Mouse (Mus musculus) heart, adult 2 months (tissue): ENCODE measurements around the gene Pms1. TPM values are rescaled to one million over a fixed set of nuclear protein-coding genes. Genes with fewer than 3 reads are reported as not detected.
"Not testable (repeated sequence)": the region's sequence is repeated elsewhere in the genome, so short reads cannot be mapped to it uniquely, and the experiment has no call there.

ENCODE experiments used
- DNase-seq, 2 experiments: peaks; one replicate each; pipeline ENCODE4 v3.0.0; 2021
- H3K27ac ChIP-seq: fragments of 200-600 bp; 2 replicates; pipeline ENCODE4 v1.8.1; 2022
- H3K27me3 ChIP-seq: fragments of 200-500 bp; 2 replicates; pipeline ENCODE4 v1.6.1; 2012; ENCODE audit warnings: mild to moderate bottlenecking, low read length, inconsistent platforms, mixed read lengths; ENCODE audit not compliant: control insufficient read depth, insufficient read depth
- H3K36me3 ChIP-seq: fragments of 200-500 bp; 2 replicates; pipeline ENCODE4 v1.6.1; 2012; ENCODE audit warnings: low read length, inconsistent platforms; ENCODE audit not compliant: control insufficient read depth, insufficient read depth
- H3K4me1 ChIP-seq: fragments of 200-500 bp; 2 replicates; pipeline ENCODE4 v1.6.1; 2011; ENCODE audit warnings: low read length; ENCODE audit not compliant: control insufficient read depth, insufficient read depth
- H3K4me3 ChIP-seq: fragments of 200-600 bp; 2 replicates; pipeline ENCODE4 v1.8.1; 2022
- H3K79me2 ChIP-seq: fragments of 200-500 bp; replicated peaks from 2 replicates; pipeline ENCODE4 v1.6.1; 2012; ENCODE audit warnings: mild to moderate bottlenecking, inconsistent platforms, low read length, moderate library complexity, mixed read lengths; ENCODE audit not compliant: control insufficient read depth, insufficient read depth
- H3K9ac ChIP-seq: fragments of 200-500 bp; 2 replicates; pipeline ENCODE4 v1.6.1; 2012; ENCODE audit warnings: low read depth, mild to moderate bottlenecking, control low read depth, inconsistent platforms, low read length, mixed read lengths
- CTCF ChIP-seq: fragments of 200-600 bp; IDR thresholded peaks from 2 replicates; pipeline ENCODE4 v1.8.1; 2022; ENCODE audit warnings: antibody characterized with exemption, mild to moderate bottlenecking, moderate library complexity
- EP300 ChIP-seq: fragments of 200-500 bp; IDR thresholded peaks from 2 replicates; pipeline ENCODE4 v1.6.1; 2011; ENCODE audit warnings: low read depth, low read length, control low read depth; ENCODE audit not compliant: insufficient read depth
- POLR2A ChIP-seq: fragments of 200-500 bp; IDR thresholded peaks from 2 replicates; pipeline ENCODE4 v1.6.1; 2011; ENCODE audit warnings: mild to moderate bottlenecking, low read depth, low read length, control low read depth; ENCODE audit not compliant: insufficient read depth
- WGBS: fragments of 180-500 bp; shearing (Covaris S2); methylation state at CpG from one replicate; pipeline ENCODE4 v1.1.7; 2018; 5-methylcytosine and 5-hydroxymethylcytosine counted together
- intact Hi-C: fragments of 180-260 bp; cut with DNase I; formaldehyde crosslinking; loops from one replicate; pipeline ENCODE4 v1.15.1; 2025
- polyA plus RNA-seq: library from polyadenylated mRNA; depleted of rRNA; stranded (reverse); fragments of >200 nt; gene quantifications from 2 replicates; pipeline ENCODE4 v1.2.3, GENCODE M21; 2012
- total RNA-seq, 2 experiments: library from RNA; stranded (reverse); gene quantifications; 2 replicates each; pipeline ENCODE4 v1.2.3; 2021

Pms1 gene
- total and polyA plus RNA-seq, 3 experiments, result 2.0 to 13.8 (median 10.9) TPM

- no peak overlapping the region for H3K4me3 ChIP-seq
- H3K36me3 ChIP-seq, result no peaks in the 10 kb centered on the region
- no peaks in the 10 kb centered on the region for H3K27me3 ChIP-seq
- TF ChIP-seq EP300 (no peak), POLR2A (no peak), CTCF (peak; percentile 79)
- intact Hi-C loops, result loop anchor here (1.0 kb wide), 1 partner anchor 219 kb away; no protein-coding TSS in a partner anchor
- no peaks in the 10 kb centered on the region; the same call in 1 of the 2 replicates for H3K4me1 ChIP-seq
- H3K27ac ChIP-seq, result no peak overlapping the region
- H3K79me2 ChIP-seq, result no peaks in the 10 kb centered on the region
- DNase-seq, result peak; percentile 8 to 39
- no peak overlapping the region for H3K9ac ChIP-seq
Measured at GRCm38 (mm10) chr1:53272646-53273045, 24.2 kb downstream of the Pms1 start.

DNA sequence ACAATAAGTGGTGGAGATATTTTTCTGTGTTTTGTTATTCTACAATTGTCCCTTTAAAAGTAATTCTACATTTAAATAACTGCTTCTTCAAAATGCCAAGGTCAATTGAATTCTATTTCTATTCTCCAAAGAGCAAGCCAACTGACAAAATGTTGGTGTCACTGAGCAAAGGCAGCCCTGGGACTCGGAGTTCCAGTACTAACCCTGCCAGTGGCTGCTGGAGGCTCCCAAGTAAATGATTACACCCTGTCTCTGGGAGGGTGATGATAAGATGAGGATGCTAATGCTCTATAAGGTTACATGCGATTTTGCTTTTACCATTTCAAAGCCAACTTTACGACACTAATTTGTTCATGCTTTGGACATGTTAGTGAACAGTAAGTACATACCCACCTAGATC lies 26.9 kb downstream of the Pms1 start:
- H3K36me3 ChIP-seq, result no peaks in the 10 kb centered on the region
- no peaks in the 10 kb centered on the region for H3K27me3 ChIP-seq
- peak; percentile 17 to 41 for DNase-seq
- TF ChIP-seq EP300 (peak; percentile 64; the same call in 1 of the 2 replicates), CTCF (no peak)
- intact Hi-C loops, result loop anchor here (5.0 kb wide), 1 partner anchor 158 kb away; no protein-coding TSS in a partner anchor
- H3K4me3 ChIP-seq, result no peak overlapping the region
- no peak overlapping the region for H3K9ac ChIP-seq
- no peaks in the 10 kb centered on the region for H3K79me2 ChIP-seq
- H3K4me1 ChIP-seq, result no peaks in the 10 kb centered on the region; the same call in 1 of the 2 replicates
- H3K27ac ChIP-seq, result peak overlapping the region; percentile 41
- WGBS, result 62% methylated on average over 3 of the region's 3 CpGs

- not testable (repeated sequence) for DNase-seq, H3K9ac ChIP-seq
Measured at GRCm38 (mm10) chr1:53264958-53265612, 31.7 kb downstream of the Pms1 start.

DNA sequence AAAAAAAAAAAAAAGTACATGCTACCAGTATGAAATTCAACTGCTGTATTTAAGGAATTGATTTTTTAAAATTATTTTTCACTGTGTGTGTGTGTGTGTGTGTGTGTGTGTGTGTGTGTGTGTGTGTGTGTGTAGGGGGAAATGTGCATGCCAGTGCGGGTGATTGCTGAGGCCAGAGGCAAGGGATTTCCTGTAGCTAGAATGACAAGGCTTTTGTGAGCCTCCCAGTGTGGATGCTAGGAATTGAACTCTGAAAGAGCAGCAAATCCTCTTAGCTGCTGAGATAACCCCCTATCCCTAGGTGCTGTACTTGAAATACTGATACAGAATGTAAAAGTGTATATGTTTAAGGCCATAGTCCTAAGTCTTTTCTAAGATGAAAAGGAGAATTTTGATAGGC lies 70.8 kb downstream of the Pms1 start:
- intact Hi-C loops, result no loop called here
- H3K27me3 ChIP-seq, result no peaks in the 10 kb centered on the region
- DNase-seq, result no peak
- no peak overlapping the region for H3K27ac ChIP-seq
- H3K79me2 ChIP-seq, result no peaks in the 10 kb centered on the region
- H3K4me1 ChIP-seq, result peaks cover 1% of the 10 kb centered on the region; the same call in 1 of the 2 replicates
- no peaks in the 10 kb centered on the region; the same call in 1 of the 2 replicates for H3K36me3 ChIP-seq
- H3K9ac ChIP-seq, result no peak overlapping the region
- no peak for TF ChIP-seq CTCF
- TF ChIP-seq EP300, result no peak
- no peak for TF ChIP-seq POLR2A
- H3K4me3 ChIP-seq, result no peak overlapping the region
- WGBS, result 47% methylated on average over 1 of the region's 1 CpGs

More at GRCm38 (mm10) chr1:53264958-53265612, 31.7 kb downstream of the Pms1 start:
- intact Hi-C loops, result loop anchor here (5.0 kb wide), 1 partner anchor 153 kb away; no protein-coding TSS in a partner anchor
- H3K79me2 ChIP-seq, H3K4me1 ChIP-seq, H3K4me3 ChIP-seq, H3K27ac ChIP-seq, H3K27me3 ChIP-seq, H3K36me3 ChIP-seq: not testable (repeated sequence)

DNA sequence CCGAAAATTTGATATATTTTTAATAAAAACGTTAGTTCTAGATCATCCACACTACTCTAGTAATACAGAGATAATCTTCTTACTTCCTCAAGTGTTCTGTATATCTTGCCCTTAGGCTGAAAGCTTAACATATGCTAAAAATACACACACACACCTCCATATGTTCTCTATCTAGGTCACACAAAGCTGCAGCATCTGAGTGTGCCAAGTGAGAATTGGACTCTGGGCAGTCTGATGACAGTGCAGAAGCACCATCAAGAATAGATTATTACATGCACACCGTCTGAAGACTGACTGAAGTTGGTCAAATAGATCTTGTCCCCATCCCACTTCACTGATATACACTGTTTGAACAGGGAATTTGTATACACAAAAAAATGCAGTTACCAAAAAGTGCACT lies 71.2 kb downstream of the Pms1 start:
- H3K4me1 ChIP-seq, result peaks cover 1% of the 10 kb centered on the region; the same call in 1 of the 2 replicates
- H3K27me3 ChIP-seq, result no peaks in the 10 kb centered on the region
- H3K9ac ChIP-seq, result no peak overlapping the region
- no peak overlapping the region for H3K27ac ChIP-seq
- intact Hi-C loops, result no loop called here
- H3K79me2 ChIP-seq, result no peaks in the 10 kb centered on the region
- H3K4me3 ChIP-seq, result no peak overlapping the region
- DNase-seq, result peak in 1 of 2 experiments; percentile 4
- H3K36me3 ChIP-seq, result no peaks in the 10 kb centered on the region; the same call in 1 of the 2 replicates
- WGBS, result 53% methylated on average over 3 of the region's 3 CpGs
- TF ChIP-seq EP300, result no peak
- no peak for TF ChIP-seq POLR2A
- TF ChIP-seq CTCF, result no peak

GRCm38 (mm10) chr1:53224775-53225174 lies 72.0 kb downstream of the Pms1 start:
- Histone ChIP-seq H3K36me3 (no peaks in the 10 kb centered on the region; the same call in 1 of the 2 replicates), H3K27me3 (no peaks in the 10 kb centered on the region), H3K27ac (no peak overlapping the region), H3K4me3 (no peak overlapping the region), H3K79me2 (no peaks in the 10 kb centered on the region), H3K9ac (no peak overlapping the region), H3K4me1 (peaks cover 1% of the 10 kb centered on the region; the same call in 1 of the 2 replicates)
- TF ChIP-seq CTCF (no peak), EP300 (no peak)
- intact Hi-C loops, result no loop called here
- no peak for DNase-seq
- 68% methylated on average over 1 of the region's 1 CpGs for WGBS
